Mouse (Mus musculus): ENCODE results near the gene Dhrs1. TPM values are rescaled to one million over a fixed set of nuclear protein-coding genes. Genes with fewer than 3 reads are reported as not detected.

Gene Dhrs1
- total RNA-seq, 1 experiment from 2014 or later, result 23.7 TPM

GRCm38 (mm10) chr14:55701131-55701530 lies 44.4 kb downstream of the Dhrs1 start:
- no peak for ATAC-seq (replicated peaks; ENCODE audit: insufficient number of reproducible peaks, low FRiP score, low TSS enrichment, poor library complexity, severe bottlenecking)

GRCm38 (mm10) chr14:55697226-55697625 lies 48.3 kb downstream of the Dhrs1 start:
- ATAC-seq (replicated peaks; ENCODE audit: insufficient number of reproducible peaks, low FRiP score, low TSS enrichment, poor library complexity, severe bottlenecking), result peak; percentile 92

GRCm38 (mm10) chr14:55689433-55689832 lies 56.1 kb downstream of the Dhrs1 start:
- no peak for ATAC-seq (replicated peaks; ENCODE audit: insufficient number of reproducible peaks, low FRiP score, low TSS enrichment, poor library complexity, severe bottlenecking)

Other genes starting within 250 kb of the Dhrs1 start
- not detected in 3 replicates for gene Cpne6, start 235.2 kb downstream of the Dhrs1 start, total RNA-seq (2017)
- gene Nrl, start 220.7 kb downstream of the Dhrs1 start, total RNA-seq (2017), result not detected in 3 replicates
- gene Pck2, start 205.4 kb downstream of the Dhrs1 start, total RNA-seq (2017), result 17.3 to 21.1 TPM (median 18.2 TPM) in 3 replicates
- 70.5 to 154 TPM (median 91.7 TPM) in 3 replicates for gene Dcaf11, start 185.7 kb downstream of the Dhrs1 start, total RNA-seq (2017)
- gene A730061H03Rik, start 185.3 kb downstream of the Dhrs1 start, total RNA-seq (2017), result 1.7 to 11.4 TPM in 2 of 3 replicates, not detected in the other
- not detected in 3 replicates for gene Fitm1, start 170.1 kb downstream of the Dhrs1 start, total RNA-seq (2017)
- 318 to 422 TPM (median 336 TPM) in 3 replicates for gene Psme1, start 167.6 kb downstream of the Dhrs1 start, total RNA-seq (2017)
- 10.5 to 13.0 TPM (median 12.1 TPM) in 3 replicates for gene Emc9, start 160.4 kb downstream of the Dhrs1 start, total RNA-seq (2017)
- 275 to 334 TPM (median 300 TPM) in 3 replicates for gene Psme2, start 154.6 kb downstream of the Dhrs1 start, total RNA-seq (2017)
- 25.1 to 38.5 TPM (median 38.4 TPM) in 3 replicates for gene Rnf31, start 154.0 kb downstream of the Dhrs1 start, total RNA-seq (2017)
- 76.6 to 92.0 TPM (median 77.4 TPM) in 3 replicates for gene Irf9, start 142.1 kb downstream of the Dhrs1 start, total RNA-seq (2017)
- 3.1 to 4.4 TPM (median 3.4 TPM) in 3 replicates for gene Rec8, start 127.7 kb downstream of the Dhrs1 start, total RNA-seq (2017)
- gene Ipo4, start 109.7 kb downstream of the Dhrs1 start, total RNA-seq (2017), result 3.7 to 13.4 TPM (median 11.8 TPM) in 3 replicates
- gene Gm49378, start 107.8 kb downstream of the Dhrs1 start, total RNA-seq (2017), result 1.9 to 2.0 TPM in 2 of 3 replicates, not detected in the other
- gene Tm9sf1, start 101.9 kb downstream of the Dhrs1 start, total RNA-seq (2017), result 49.4 to 58.5 TPM (median 55.5 TPM) in 3 replicates
- gene Tssk4, start 95.5 kb downstream of the Dhrs1 start, total RNA-seq (2017), result 0.58 TPM in 1 of 3 replicates, not detected in the others
- 41.8 to 53.9 TPM (median 42.8 TPM) in 3 replicates for gene Mdp1, start 85.2 kb downstream of the Dhrs1 start, total RNA-seq (2017)
- 24.7 to 33.1 TPM (median 25.6 TPM) in 3 replicates for gene Gmpr2, start 73.7 kb downstream of the Dhrs1 start, total RNA-seq (2017)
- 224 to 272 TPM (median 230 TPM) in 3 replicates for gene Nedd8, start 73.6 kb downstream of the Dhrs1 start, total RNA-seq (2017)
- 42.6 to 96.3 TPM (median 46.5 TPM) in 3 replicates for gene Tinf2, start 63.9 kb downstream of the Dhrs1 start, total RNA-seq (2017)
- 0.49 to 4.7 TPM (median 1.5 TPM) in 3 replicates for gene Tgm1, start 31.8 kb downstream of the Dhrs1 start, total RNA-seq (2017)
- gene Rabggta, start 23.4 kb downstream of the Dhrs1 start, total RNA-seq (2017), result 19.8 to 29.6 TPM (median 20.8 TPM) in 3 replicates
- gene Nop9, start within 50 bp of the Dhrs1 start, total RNA-seq (2017), result 11.9 to 15.0 TPM (median 13.8 TPM) in 3 replicates
- gene Cideb, start 12.8 kb upstream of the Dhrs1 start, total RNA-seq (2017), result 1.0 to 1.3 TPM in 2 of 3 replicates, not detected in the other
- gene Ltb4r2, start 15.7 kb upstream of the Dhrs1 start, total RNA-seq (2017), result 0.10 to 1.2 TPM (median 0.29 TPM) in 3 replicates
- 14.5 to 27.0 TPM (median 18.8 TPM) in 3 replicates for gene Ltb4r1, start 20.3 kb upstream of the Dhrs1 start, total RNA-seq (2017)
- 2.2 to 4.2 TPM (median 2.5 TPM) in 3 replicates for gene Adcy4, start 38.4 kb upstream of the Dhrs1 start, total RNA-seq (2017)
- gene Ripk3, start 43.2 kb upstream of the Dhrs1 start, total RNA-seq (2017), result 18.7 to 37.5 TPM (median 30.9 TPM) in 3 replicates
- not detected in 3 replicates for gene Nfatc4, start 77.5 kb upstream of the Dhrs1 start, total RNA-seq (2017)
- gene Nynrin, start 108.3 kb upstream of the Dhrs1 start, total RNA-seq (2017), result 0.10 to 0.75 TPM (median 0.49 TPM) in 3 replicates
- 0.38 TPM in 1 of 3 replicates, not detected in the others for gene Cbln3, start 138.7 kb upstream of the Dhrs1 start, total RNA-seq (2017)
- gene Khnyn, start 139.3 kb upstream of the Dhrs1 start, total RNA-seq (2017), result 72.1 to 108 TPM (median 80.9 TPM) in 3 replicates
- 3.1 to 12.3 TPM (median 6.2 TPM) in 3 replicates for gene Sdr39u1, start 154.6 kb upstream of the Dhrs1 start, total RNA-seq (2017)
- gene Cma1, start 199.0 kb upstream of the Dhrs1 start, total RNA-seq (2017), result 136 to 337 TPM (median 173 TPM) in 3 replicates
- gene Cma2, start 205.3 kb upstream of the Dhrs1 start, total RNA-seq (2017), result not detected in 3 replicates

Measured in monocyte, adult 5-6 weeks (primary cell).